Mouse (Mus musculus) neural tube, embryonic 12.5 days (tissue): ENCODE data around the gene Ythdf2. TPM values are rescaled to one million over a fixed set of nuclear protein-coding genes. Genes with fewer than 3 reads are reported as not detected.
A peak's percentile ranks its signal among the peaks of the same experiment; 100 is the strongest.

Experiments used
- ATAC-seq: fragments of 200-750 bp; cut with Nextera tagmentation; 2 replicates; pipeline ENCODE4 v1.8.0; 2017; ENCODE audit warnings: low read depth, mild to moderate bottlenecking, moderate TSS enrichment, moderate library complexity; ENCODE audit not compliant: low FRiP score
- H3K27ac ChIP-seq: fragments of 300-500 bp; sonication (generic); 2 replicates; pipeline ENCODE4 v1.5.1; 2016
- H3K27me3 ChIP-seq: fragments of 300-500 bp; sonication (generic); replicated peaks from 2 replicates; pipeline ENCODE4 v1.6.1; 2016; ENCODE audit warnings: mild to moderate bottlenecking
- H3K36me3 ChIP-seq: fragments of 300-500 bp; sonication (generic); 2 replicates; pipeline ENCODE4 v1.6.1; 2016; ENCODE audit warnings: mild to moderate bottlenecking
- H3K4me1 ChIP-seq: fragments of 300-500 bp; sonication (generic); 2 replicates; pipeline ENCODE4 v1.6.1; 2016
- H3K4me2 ChIP-seq: fragments of 300-500 bp; sonication (generic); replicated peaks from 2 replicates; pipeline ENCODE4 v1.6.1; 2016; ENCODE audit warnings: mild to moderate bottlenecking
- H3K4me3 ChIP-seq: fragments of 300-500 bp; sonication (generic); 2 replicates; pipeline ENCODE4 v1.5.1; 2016
- H3K9ac ChIP-seq: fragments of 300-500 bp; sonication (generic); 2 replicates; pipeline ENCODE4 v1.6.1; 2016; ENCODE audit warnings: mild to moderate bottlenecking
- H3K9me3 ChIP-seq: fragments of 300-500 bp; sonication (generic); 2 replicates; pipeline ENCODE4 v1.6.1; 2016; ENCODE audit warnings: mild to moderate bottlenecking
- WGBS: fragments of 180-500 bp; shearing (Covaris S2); methylation state at CpG from one replicate; pipeline ENCODE4 v1.1.7; 2016; 5-methylcytosine and 5-hydroxymethylcytosine counted together
- polyA plus RNA-seq: library from polyadenylated mRNA; unstranded; fragments of >200 nt; fragmentation: Nextera tagmentation; extraction: Ambion mirVana; gene quantifications from 2 replicates; pipeline ENCODE4 v1.2.1, GENCODE M21; 2016

Gene Ythdf2
- polyA plus RNA-seq, 1 experiment from 2014 or later = 158 TPM

- Histone ChIP-seq H3K36me3 (peaks cover 50% of the 10 kb centered on the region), H3K27ac (no peak overlapping the region), H3K9ac (no peak overlapping the region), H3K9me3 (no peaks in the 10 kb centered on the region), H3K4me1 (peaks cover 20% of the 10 kb centered on the region), H3K4me3 (no peak overlapping the region), H3K27me3 (no peaks in the 10 kb centered on the region), H3K4me2 (no peak overlapping the region)
- 69% methylated on average over 4 of the region's 4 CpGs for WGBS
- ATAC-seq = no peak
Measured at GRCm38 (mm10) chr4:132198285-132198712, 13.8 kb downstream of the Ythdf2 start.

- Histone ChIP-seq H3K27me3 (no peaks in the 10 kb centered on the region), H3K9ac (no peak overlapping the region), H3K9me3 (no peaks in the 10 kb centered on the region), H3K4me2 (no peak overlapping the region), H3K4me3 (no peak overlapping the region), H3K36me3 (peaks cover 35% of the 10 kb centered on the region), H3K27ac (no peak overlapping the region), H3K4me1 (peaks cover 8% of the 10 kb centered on the region; the same call in 1 of the 2 replicates)
- ATAC-seq = no peak
- 94% methylated on average over 3 of the region's 3 CpGs for WGBS
Measured at GRCm38 (mm10) chr4:132194975-132195374, 17.1 kb downstream of the Ythdf2 start.

GRCm38 (mm10) chr4:132194373-132194772 lies 17.7 kb downstream of the Ythdf2 start:
- no peak overlapping the region for H3K9ac ChIP-seq
- no peak for ATAC-seq
- WGBS = 95% methylated on average over 6 of the region's 6 CpGs
- H3K27me3 ChIP-seq = no peaks in the 10 kb centered on the region
- peaks cover 29% of the 10 kb centered on the region for H3K36me3 ChIP-seq
- no peak overlapping the region for H3K27ac ChIP-seq
- no peaks in the 10 kb centered on the region for H3K9me3 ChIP-seq
- peaks cover 7% of the 10 kb centered on the region; the same call in 1 of the 2 replicates for H3K4me1 ChIP-seq
- H3K4me3 ChIP-seq = no peak overlapping the region
- H3K4me2 ChIP-seq = no peak overlapping the region

GRCm38 (mm10) chr4:132187826-132188401 lies 24.2 kb downstream of the Ythdf2 start:
- Histone ChIP-seq H3K4me3 (no peak overlapping the region), H3K36me3 (peaks cover 35% of the 10 kb centered on the region), H3K9me3 (no peaks in the 10 kb centered on the region), H3K27me3 (no peaks in the 10 kb centered on the region), H3K4me1 (no peaks in the 10 kb centered on the region), H3K27ac (no peak overlapping the region), H3K4me2 (no peak overlapping the region), H3K9ac (no peak overlapping the region)
- no peak for ATAC-seq
- 94% methylated on average over 2 of the region's 2 CpGs for WGBS

- H3K9ac ChIP-seq = no peak overlapping the region
- H3K36me3 ChIP-seq = peaks cover 36% of the 10 kb centered on the region
- H3K9me3 ChIP-seq = no peaks in the 10 kb centered on the region
- no peak overlapping the region for H3K4me3 ChIP-seq
- no peak overlapping the region for H3K4me2 ChIP-seq
- no peak overlapping the region for H3K27ac ChIP-seq
- 97% methylated on average over 3 of the region's 3 CpGs for WGBS
- no peak for ATAC-seq
- H3K4me1 ChIP-seq = no peaks in the 10 kb centered on the region; the same call in 1 of the 2 replicates
- no peaks in the 10 kb centered on the region for H3K27me3 ChIP-seq
Measured at GRCm38 (mm10) chr4:132183162-132183561, 28.9 kb downstream of the Ythdf2 start.

- no peak overlapping the region for H3K9ac ChIP-seq
- H3K27me3 ChIP-seq = no peaks in the 10 kb centered on the region
- no peaks in the 10 kb centered on the region; the same call in 1 of the 2 replicates for H3K4me1 ChIP-seq
- no peak overlapping the region for H3K4me2 ChIP-seq
- H3K27ac ChIP-seq = no peak overlapping the region
- no peak overlapping the region for H3K4me3 ChIP-seq
- H3K9me3 ChIP-seq = no peaks in the 10 kb centered on the region
- WGBS = 66% methylated on average over 22 of the region's 22 CpGs
- no peak for ATAC-seq
- peaks cover 36% of the 10 kb centered on the region for H3K36me3 ChIP-seq
Measured at GRCm38 (mm10) chr4:132181721-132182658, 30.1 kb downstream of the Ythdf2 start.

- Histone ChIP-seq H3K36me3 (peaks cover 33% of the 10 kb centered on the region), H3K4me3 (no peak overlapping the region), H3K27ac (no peak overlapping the region), H3K4me2 (no peak overlapping the region), H3K9ac (no peak overlapping the region), H3K27me3 (no peaks in the 10 kb centered on the region), H3K9me3 (no peaks in the 10 kb centered on the region), H3K4me1 (no peaks in the 10 kb centered on the region; the same call in 1 of the 2 replicates)
- WGBS = 78% methylated on average over 9 of the region's 9 CpGs
- no peak for ATAC-seq
Measured at GRCm38 (mm10) chr4:132180710-132181109, 31.4 kb downstream of the Ythdf2 start.

GRCm38 (mm10) chr4:132178630-132179059 lies 33.5 kb downstream of the Ythdf2 start:
- WGBS = 9% methylated on average over 10 of the region's 10 CpGs

GRCm38 (mm10) chr4:132176474-132176873 lies 35.6 kb downstream of the Ythdf2 start:
- Histone ChIP-seq H3K4me3 (no peak overlapping the region), H3K9ac (no peak overlapping the region), H3K27me3 (no peaks in the 10 kb centered on the region), H3K4me2 (no peak overlapping the region), H3K4me1 (peaks cover 3% of the 10 kb centered on the region; the same call in 1 of the 2 replicates), H3K27ac (no peak overlapping the region), H3K9me3 (no peaks in the 10 kb centered on the region), H3K36me3 (peaks cover 2% of the 10 kb centered on the region)
- 56% methylated on average over 10 of the region's 10 CpGs for WGBS
- ATAC-seq = no peak

More at GRCm38 (mm10) chr4:132178630-132179059, 33.5 kb downstream of the Ythdf2 start:
- no peak overlapping the region for H3K9ac ChIP-seq
- H3K36me3 ChIP-seq = peaks cover 19% of the 10 kb centered on the region
- ATAC-seq = peak; percentile 80
- no peaks in the 10 kb centered on the region for H3K27me3 ChIP-seq
- no peak overlapping the region; the same call in 1 of the 2 replicates for H3K4me2 ChIP-seq
- no peak overlapping the region for H3K27ac ChIP-seq
- no peaks in the 10 kb centered on the region for H3K9me3 ChIP-seq
- no peaks in the 10 kb centered on the region; the same call in 1 of the 2 replicates for H3K4me1 ChIP-seq
- no peak overlapping the region for H3K4me3 ChIP-seq

GRCm38 (mm10) chr4:132170891-132171290 lies 41.2 kb downstream of the Ythdf2 start:
- H3K27ac ChIP-seq = no peak overlapping the region
- no peaks in the 10 kb centered on the region for H3K9me3 ChIP-seq
- no peaks in the 10 kb centered on the region for H3K27me3 ChIP-seq
- WGBS = 8% methylated on average over 7 of the region's 7 CpGs
- no peak for ATAC-seq
- H3K4me2 ChIP-seq = no peak overlapping the region
- H3K9ac ChIP-seq = no peak overlapping the region
- H3K4me1 ChIP-seq = peaks cover 12% of the 10 kb centered on the region
- no peaks in the 10 kb centered on the region for H3K36me3 ChIP-seq
- H3K4me3 ChIP-seq = no peak overlapping the region

- Histone ChIP-seq H3K9ac (no peak overlapping the region), H3K36me3 (no peaks in the 10 kb centered on the region), H3K9me3 (no peaks in the 10 kb centered on the region), H3K4me2 (no peak overlapping the region), H3K27me3 (no peaks in the 10 kb centered on the region), H3K4me3 (no peak overlapping the region), H3K4me1 (peaks cover 18% of the 10 kb centered on the region), H3K27ac (no peak overlapping the region)
- WGBS = 87% methylated on average over 5 of the region's 5 CpGs
- no peak for ATAC-seq
Measured at GRCm38 (mm10) chr4:132169761-132170160, 42.3 kb downstream of the Ythdf2 start.

- Histone ChIP-seq H3K9ac (no peak overlapping the region), H3K27ac (no peak overlapping the region), H3K4me1 (peaks cover 18% of the 10 kb centered on the region), H3K36me3 (no peaks in the 10 kb centered on the region), H3K9me3 (no peaks in the 10 kb centered on the region), H3K27me3 (no peaks in the 10 kb centered on the region), H3K4me2 (no peak overlapping the region), H3K4me3 (no peak overlapping the region)
- ATAC-seq = no peak
- WGBS = 95% methylated on average over 3 of the region's 3 CpGs
Measured at GRCm38 (mm10) chr4:132169271-132169670, 42.8 kb downstream of the Ythdf2 start.
